Mouse (Mus musculus) kidney, postnatal 0 days (tissue): ENCODE results near the gene Arih2. TPM values are rescaled to one million over a fixed set of nuclear protein-coding genes. Genes with fewer than 3 reads are reported as not detected.
A peak's percentile ranks its signal among the peaks of the same experiment; 100 is the strongest.
"Not testable (repeated sequence)": the region's sequence is repeated elsewhere in the genome, so short reads cannot be mapped to it uniquely, and the experiment has no call there.

Experiments used
- ATAC-seq: fragments of 200-750 bp; cut with Nextera tagmentation; replicated peaks from 2 replicates; pipeline ENCODE4 v1.8.0; 2017; ENCODE audit warnings: low read depth, moderate number of reproducible peaks, moderate TSS enrichment, moderate library complexity; ENCODE audit not compliant: low FRiP score
- DNase-seq: peaks from one replicate; pipeline ENCODE4 v3.0.0-alpha.2; 2016; ENCODE audit warnings: low spot score
- H3K27ac ChIP-seq: fragments of 300-500 bp; sonication (generic); 2 replicates; pipeline ENCODE4 v1.5.1; 2014; ENCODE audit warnings: mild to moderate bottlenecking
- H3K27me3 ChIP-seq: fragments of 300-500 bp; sonication (generic); 2 replicates; pipeline ENCODE4 v1.6.1; 2014; ENCODE audit warnings: low read length, mixed read lengths; ENCODE audit not compliant: insufficient read depth
- H3K36me3 ChIP-seq: fragments of 300-500 bp; sonication (generic); 2 replicates; pipeline ENCODE4 v1.6.1; 2014; ENCODE audit warnings: low read length, mixed read lengths; ENCODE audit not compliant: insufficient read depth
- H3K4me1 ChIP-seq: fragments of 300-500 bp; sonication (generic); replicated peaks from 2 replicates; pipeline ENCODE4 v1.6.1; 2014; ENCODE audit warnings: antibody characterized with exemption, low read length, mixed read lengths; ENCODE audit not compliant: insufficient read depth
- H3K4me2 ChIP-seq: fragments of 300-500 bp; sonication (generic); 2 replicates; pipeline ENCODE4 v1.6.1; 2014; ENCODE audit warnings: mild to moderate bottlenecking, low read length, moderate library complexity, mixed read lengths
- H3K4me3 ChIP-seq: fragments of 300-500 bp; sonication (generic); replicated peaks from 2 replicates; pipeline ENCODE4 v1.5.1; 2014; ENCODE audit warnings: low read depth, low read length
- H3K9ac ChIP-seq: fragments of 300-500 bp; sonication (generic); 2 replicates; pipeline ENCODE4 v1.6.1; 2014; ENCODE audit warnings: low read depth, low read length
- H3K9me3 ChIP-seq: fragments of 300-500 bp; sonication (generic); replicated peaks from 2 replicates; pipeline ENCODE4 v1.6.1; 2016; ENCODE audit warnings: low read length, inconsistent platforms, mixed read lengths
- CTCF ChIP-seq: IDR thresholded peaks from 2 replicates; pipeline ENCODE4 v1.5.1; 2016; ENCODE audit warnings: antibody characterized with exemption, low read depth, mild to moderate bottlenecking, moderate library complexity
- WGBS: fragments of 180-500 bp; shearing (Covaris S2); extraction: QIAGEN DNeasy Blood & Tissue Kit; methylation state at CpG from one replicate; pipeline ENCODE4 v1.1.7; 2014; 5-methylcytosine and 5-hydroxymethylcytosine counted together
- polyA plus RNA-seq: library from polyadenylated mRNA; unstranded; fragments of >200 nt; fragmentation: Nextera tagmentation; extraction: Ambion mirVana; gene quantifications from 2 replicates; pipeline ENCODE4 v1.2.1, GENCODE M21; 2015

Gene Arih2
- polyA plus RNA-seq, 1 experiment from 2014 or later, result 36.6 TPM

DNA sequence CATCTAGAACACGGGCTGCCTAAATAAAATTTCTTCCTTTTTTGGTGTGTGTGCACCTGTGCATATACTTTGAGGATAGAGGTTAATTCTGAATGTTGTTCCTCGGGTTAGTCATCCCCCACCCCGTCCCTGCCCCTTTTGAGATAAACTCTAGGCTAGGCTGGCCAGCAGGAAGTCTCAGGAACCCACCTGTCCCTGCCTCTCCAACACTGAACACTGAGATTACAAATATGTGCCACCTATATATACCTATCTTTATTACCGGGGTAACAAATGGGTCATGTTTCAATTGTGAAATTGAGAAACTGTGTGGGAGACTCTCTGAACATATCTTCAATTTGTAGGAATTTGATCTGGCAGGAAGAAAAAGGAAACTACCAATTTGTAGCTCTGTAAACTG is 40.3 kb downstream of the Arih2 start:
- WGBS, result 87% methylated on average over 4 of the region's 4 CpGs
- no peak overlapping the region for H3K9ac ChIP-seq
- peaks cover 55% of the 10 kb centered on the region for H3K36me3 ChIP-seq
- H3K9me3 ChIP-seq, result no peaks in the 10 kb centered on the region
- no peak for DNase-seq
- TF ChIP-seq CTCF, result no peak
- ATAC-seq, result no peak
- no peaks in the 10 kb centered on the region for H3K27me3 ChIP-seq
- no peak overlapping the region for H3K4me2 ChIP-seq
- no peak overlapping the region for H3K27ac ChIP-seq
- no peaks in the 10 kb centered on the region for H3K4me1 ChIP-seq
- H3K4me3 ChIP-seq, result no peak overlapping the region

DNA sequence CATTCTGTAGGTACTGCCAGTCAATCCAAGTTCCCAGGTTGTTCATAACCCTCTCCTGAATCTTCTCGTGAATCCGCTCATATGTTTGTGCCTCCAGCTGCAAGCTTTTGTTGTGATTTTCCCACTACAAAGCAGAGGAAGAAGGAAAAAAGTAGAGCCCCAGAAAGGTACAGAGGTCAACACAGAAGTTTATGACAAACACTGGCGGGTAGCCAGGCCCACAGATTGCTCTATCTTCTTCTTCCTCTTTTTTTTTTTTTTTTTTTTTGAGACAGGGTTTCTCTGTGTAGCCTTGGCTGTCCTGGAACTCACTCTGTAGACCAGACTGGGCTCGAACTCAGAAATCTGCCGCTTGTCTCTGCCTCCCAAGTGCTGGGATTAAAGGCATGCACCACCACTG is 41.3 kb downstream of the Arih2 start:
- not testable (repeated sequence) for H3K4me3 ChIP-seq, H3K4me2 ChIP-seq, H3K27me3 ChIP-seq, H3K9me3 ChIP-seq, H3K4me1 ChIP-seq, H3K27ac ChIP-seq, H3K9ac ChIP-seq, ATAC-seq, DNase-seq
- WGBS, result 85% methylated on average over 5 of the region's 5 CpGs
- peaks cover 58% of the 10 kb centered on the region for H3K36me3 ChIP-seq

DNA sequence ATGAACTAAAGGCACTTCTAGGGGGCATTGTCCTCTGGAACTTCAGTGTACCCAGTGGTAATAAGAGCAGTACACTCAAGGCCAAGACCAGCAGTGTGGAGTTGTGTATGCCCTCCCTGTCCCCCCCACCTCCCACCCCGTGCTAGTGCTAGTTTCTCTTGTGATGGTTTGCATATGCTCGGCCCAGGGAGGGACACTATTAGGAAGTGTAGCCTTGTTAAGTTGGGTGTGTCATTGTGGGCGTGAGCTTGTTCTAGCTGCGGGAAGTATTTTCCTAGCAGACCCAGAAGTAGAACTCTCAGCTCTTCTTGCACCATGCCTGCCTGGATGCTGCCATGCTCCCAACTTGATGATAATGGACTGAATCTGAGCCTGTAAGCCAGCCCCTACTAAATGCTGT is 47.2 kb downstream of the Arih2 start:
- Histone ChIP-seq H3K4me3 (no peak overlapping the region), H3K9me3 (no peaks in the 10 kb centered on the region), H3K4me2 (no peak overlapping the region), H3K36me3 (peaks cover 22% of the 10 kb centered on the region), H3K27me3 (no peaks in the 10 kb centered on the region), H3K4me1 (0 out of 2 replicates have a peak, but pooled peaks cover 4% of the 10 kb centered on the region), H3K9ac (no peak overlapping the region), H3K27ac (no peak overlapping the region)
- no peak for ATAC-seq
- no peak for TF ChIP-seq CTCF
- no peak for DNase-seq
- 75% methylated on average over 4 of the region's 4 CpGs for WGBS

- DNase-seq, result no peak
- WGBS, result 34% methylated on average over 2 of the region's 2 CpGs
- no peak for TF ChIP-seq CTCF
- Histone ChIP-seq H3K9ac (no peak overlapping the region), H3K9me3 (no peaks in the 10 kb centered on the region), H3K4me2 (no peak overlapping the region), H3K36me3 (peaks cover 16% of the 10 kb centered on the region; the same call in 1 of the 2 replicates), H3K27ac (no peak overlapping the region), H3K4me3 (no peak overlapping the region), H3K4me1 (peaks cover 10% of the 10 kb centered on the region; the same call in 1 of the 2 replicates), H3K27me3 (no peaks in the 10 kb centered on the region)
- ATAC-seq, result no peak
These were observed 49.2 kb downstream of the Arih2 start for GRCm38 (mm10) chr9:108600011-108600410.

DNA sequence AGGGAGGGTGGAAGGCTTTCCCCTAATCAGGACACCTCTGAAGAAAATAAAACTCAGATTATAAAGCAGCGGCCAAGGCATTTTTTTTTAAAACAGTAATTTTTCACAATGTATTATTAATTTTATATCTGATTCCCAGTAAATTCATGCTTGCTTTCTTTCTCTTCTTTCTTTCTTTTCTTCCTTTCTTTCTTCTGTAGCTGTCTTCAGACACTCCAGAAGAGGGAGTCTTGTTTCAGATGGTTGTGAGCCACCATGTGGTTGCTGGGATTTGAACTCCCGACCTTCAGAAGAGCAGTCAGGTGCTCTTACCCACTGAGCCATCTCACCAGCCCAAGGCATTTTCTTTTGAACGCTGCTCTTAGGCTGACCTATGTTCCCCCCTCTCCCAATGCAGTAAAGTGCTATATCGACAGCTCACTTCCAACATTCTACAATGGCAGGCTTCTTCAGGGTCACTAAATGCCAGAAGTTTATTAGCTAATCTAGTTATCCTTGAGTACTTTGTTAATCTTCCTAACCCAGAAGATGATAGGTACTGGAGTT is 50.1 kb downstream of the Arih2 start:
- H3K27me3 ChIP-seq, result no peaks in the 10 kb centered on the region
- H3K9ac ChIP-seq, result no peak overlapping the region
- H3K27ac ChIP-seq, result no peak overlapping the region
- TF ChIP-seq CTCF, result no peak
- no peak overlapping the region for H3K4me2 ChIP-seq
- ATAC-seq, result no peak
- H3K4me1 ChIP-seq, result peaks cover 10% of the 10 kb centered on the region; the same call in 1 of the 2 replicates
- 76% methylated on average over 4 of the region's 4 CpGs for WGBS
- H3K4me3 ChIP-seq, result no peak overlapping the region
- H3K9me3 ChIP-seq, result no peaks in the 10 kb centered on the region
- DNase-seq, result no peak
- H3K36me3 ChIP-seq, result peaks cover 12% of the 10 kb centered on the region; the same call in 1 of the 2 replicates

DNA sequence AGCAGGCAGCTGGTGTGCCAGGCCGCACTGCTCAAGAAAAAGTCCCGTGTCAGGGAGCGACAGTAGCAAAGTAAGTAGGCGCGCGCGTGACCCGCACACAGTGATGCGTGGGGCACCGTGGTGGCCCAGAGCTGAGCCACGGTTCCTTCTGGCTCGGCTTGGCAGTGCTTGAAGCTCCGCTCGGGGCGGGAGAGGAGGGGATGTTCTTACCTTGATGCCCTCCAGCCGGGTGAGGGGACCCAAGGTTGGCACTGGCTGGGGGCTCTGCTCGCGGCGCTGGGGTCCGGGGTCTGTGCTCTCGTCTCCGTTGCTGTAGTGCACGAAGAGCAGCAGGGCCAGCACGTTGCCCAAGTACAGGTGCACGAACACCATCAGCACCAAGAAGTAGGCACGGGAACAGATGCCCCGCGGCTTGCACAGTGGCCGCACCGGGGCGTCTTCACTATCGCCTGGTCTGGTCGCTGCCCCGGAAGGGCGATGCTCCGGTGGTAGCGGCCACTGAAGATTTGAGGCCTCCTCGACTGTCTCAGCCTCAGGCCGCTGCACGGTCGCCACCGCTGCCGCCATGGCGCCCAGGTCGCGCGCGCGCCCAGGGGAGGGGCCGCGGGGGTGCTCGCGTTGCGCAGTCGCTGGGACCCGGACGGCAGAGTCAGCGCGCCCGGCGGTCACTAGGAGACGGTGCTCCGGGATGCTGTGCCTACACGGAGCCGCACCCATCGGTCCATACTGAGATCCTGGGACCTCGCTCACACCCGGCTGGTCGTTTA is 52.0 kb downstream of the Arih2 start, which contains the start of gene P4htm:
TSS of gene P4htm (minus strand) at position 670 of the 767 bp plus-strand sequence.
- no peaks in the 10 kb centered on the region for H3K27me3 ChIP-seq
- peak within 1 kb of the TSS; percentile 62 for H3K4me2 ChIP-seq
- WGBS, result 3% methylated on average over 69 of the region's 69 CpGs
- DNase-seq (peak; percentile 72), ATAC-seq (peak; percentile 78)
- peaks cover 10% of the 10 kb centered on the region; the same call in 1 of the 2 replicates for H3K4me1 ChIP-seq
- H3K36me3 ChIP-seq, result no peaks in the 10 kb centered on the region
- peak; percentile 4; the same call in 1 of the 2 replicates for TF ChIP-seq CTCF
- H3K27ac ChIP-seq, result no peak within 1 kb of the TSS
- H3K9ac ChIP-seq, result peak within 1 kb of the TSS; percentile 65
- peak within 1 kb of the TSS; percentile 61 for H3K4me3 ChIP-seq
- H3K9me3 ChIP-seq, result no peaks in the 10 kb centered on the region
